In genomic region chr2:79378346-79379086, GRCm38 (mm10) we compare ENCODE assay signal across 13 mouse cellular contexts.
DNase-seq lines count a peak whose midpoint lies in the region; ATAC-seq and TF ChIP-seq lines count a peak whose summit lies in the region.
"Had no signal": no experiment of that assay in that cellular context is flagged by ENCODE, and none has a peak within 500 bp of the region (broad histone marks: within the 10 kb centered on the region; RNA-seq: fewer than 3 reads in every experiment).

No protein-coding gene starts in this region.

- no peaks in the 10 kb centered on the region for H3K9me3 ChIP-seq in hindbrain, embryonic 10.5 days
- H3K9me3 ChIP-seq in hindbrain, embryonic 14.5 days (ENCODE audit: control insufficient read depth, low read length) = no peaks in the 10 kb centered on the region
- no peaks in the 10 kb centered on the region for H3K9me3 ChIP-seq in liver, embryonic 16.5 days (replicated peaks; ENCODE audit: control insufficient read depth, low read length)
- H3K9me3 ChIP-seq in liver, postnatal 0 days (ENCODE audit: low read length) = no peaks in the 10 kb centered on the region
- H3K9me3 ChIP-seq: embryonic facial prominence, embryonic 12.5 days; heart, embryonic 10.5 days; limb, embryonic 12.5 days had no signal

- TF ChIP-seq EP300 in liver, postnatal 0 days (IDR thresholded peaks at IDR 0.05; ENCODE audit: low read depth) = no peak

- no peak overlapping the region for H3K9ac ChIP-seq in hindbrain, embryonic 14.5 days
- no peak overlapping the region for H3K9ac ChIP-seq in liver, embryonic 16.5 days (ENCODE audit: low read depth, low read length)
- no peak overlapping the region for H3K9ac ChIP-seq in liver, postnatal 0 days (replicated peaks)
- H3K9ac ChIP-seq: embryonic facial prominence, embryonic 12.5 days; limb, embryonic 12.5 days had no signal

- no peaks in the 10 kb centered on the region for H3K27me3 ChIP-seq in hindbrain, embryonic 10.5 days (ENCODE audit: insufficient read depth, poor library complexity, severe bottlenecking)
- no peaks in the 10 kb centered on the region for H3K27me3 ChIP-seq in hindbrain, embryonic 14.5 days (ENCODE audit: control insufficient read depth, insufficient read depth, low read length)
- no peaks in the 10 kb centered on the region for H3K27me3 ChIP-seq in liver, embryonic 16.5 days (ENCODE audit: control insufficient read depth, insufficient read depth, low read depth, low read length)
- no peaks in the 10 kb centered on the region for H3K27me3 ChIP-seq in cerebellum, adult 2 months (ENCODE audit: control insufficient read depth, insufficient read depth, low read length)
- H3K27me3 ChIP-seq in liver, postnatal 0 days (ENCODE audit: insufficient read depth, low read length) = no peaks in the 10 kb centered on the region
- H3K27me3 ChIP-seq: embryonic facial prominence, embryonic 12.5 days; limb, embryonic 12.5 days had no signal

- TF ChIP-seq CTCF in cerebellum, adult 2 months (IDR thresholded peaks at IDR 0.05; ENCODE audit: borderline replicate concordance, insufficient read depth, low read depth, low read length) = no peak
- TF ChIP-seq CTCF in liver, postnatal 0 days (IDR thresholded peaks at IDR 0.05; ENCODE audit: low read depth) = no peak

- DNase-seq in hindbrain, embryonic 10.5 days (ENCODE audit: low spot score) = peak; percentile 3
- no peak for DNase-seq in hindbrain, embryonic 14.5 days (ENCODE audit: low spot score)
- DNase-seq in liver = no peak
- DNase-seq in cerebellum, adult 2 months = peak; percentile 66 to 73
- no peak for DNase-seq in liver, postnatal 0 days
- DNase-seq in spleen, adult 18-20 months = no peak

- H3K4me1 ChIP-seq in hindbrain, embryonic 10.5 days (replicated peaks) = peaks cover 23% of the 10 kb centered on the region
- peaks cover 9% of the 10 kb centered on the region for H3K4me1 ChIP-seq in hindbrain, embryonic 14.5 days (replicated peaks; ENCODE audit: control insufficient read depth, insufficient read depth, low read length)
- H3K4me1 ChIP-seq in liver, embryonic 16.5 days (ENCODE audit: control insufficient read depth, low read depth, low read length) = no peaks in the 10 kb centered on the region
- peaks cover 13% of the 10 kb centered on the region; the same call in 1 of the 2 replicates for H3K4me1 ChIP-seq in cerebellum, adult 2 months (ENCODE audit: control insufficient read depth, insufficient read depth, low read length)
- H3K4me1 ChIP-seq in liver, postnatal 0 days (ENCODE audit: insufficient read depth) = peaks cover 3% of the 10 kb centered on the region; the same call in 1 of the 2 replicates
- H3K4me1 ChIP-seq: heart, embryonic 10.5 days; limb, embryonic 12.5 days had no signal

- no peak for TF ChIP-seq POLR2A in cerebellum, adult 2 months (IDR thresholded peaks at IDR 0.05; ENCODE audit: borderline replicate concordance, insufficient read depth, low read length)

- WGBS in hindbrain, embryonic 10.5 days = 64% methylated on average over 8 of the region's 8 CpGs
- 37% methylated on average over 8 of the region's 8 CpGs for WGBS in hindbrain, embryonic 14.5 days
- 58% methylated on average over 8 of the region's 8 CpGs for WGBS in liver, embryonic 16.5 days (ENCODE audit: insufficient replicate concordance)
- WGBS in cerebellum, adult 2 months = 33% methylated on average over 8 of the region's 8 CpGs
- 62% methylated on average over 8 of the region's 8 CpGs for WGBS in liver, postnatal 0 days (ENCODE audit: insufficient replicate concordance)

- H3K36me3 ChIP-seq in hindbrain, embryonic 10.5 days = no peaks in the 10 kb centered on the region
- H3K36me3 ChIP-seq in hindbrain, embryonic 14.5 days (replicated peaks; ENCODE audit: control insufficient read depth, insufficient read depth) = no peaks in the 10 kb centered on the region
- H3K36me3 ChIP-seq in liver, embryonic 16.5 days (ENCODE audit: control insufficient read depth, insufficient read depth) = no peaks in the 10 kb centered on the region
- H3K36me3 ChIP-seq in liver, postnatal 0 days (replicated peaks; ENCODE audit: insufficient read depth, low read length) = no peaks in the 10 kb centered on the region
- H3K36me3 ChIP-seq: embryonic facial prominence, embryonic 12.5 days; heart, embryonic 10.5 days; limb, embryonic 12.5 days had no signal

- no peak overlapping the region for H3K4me3 ChIP-seq in hindbrain, embryonic 10.5 days
- H3K4me3 ChIP-seq in hindbrain, embryonic 14.5 days (replicated peaks; ENCODE audit: low read length) = no peak overlapping the region
- no peak overlapping the region for H3K4me3 ChIP-seq in liver, embryonic 16.5 days (ENCODE audit: low read depth, low read length)
- no peak overlapping the region for H3K4me3 ChIP-seq in cerebellum, adult 2 months (replicated peaks; ENCODE audit: insufficient read depth, low read depth, low read length)
- no peak overlapping the region for H3K4me3 ChIP-seq in liver, postnatal 0 days (ENCODE audit: low read depth, low read length)
- H3K4me3 ChIP-seq: embryonic facial prominence, embryonic 12.5 days; heart, embryonic 10.5 days; limb, embryonic 12.5 days; myocyte had no signal

- ATAC-seq in hindbrain, embryonic 14.5 days (ENCODE audit: low FRiP score) = no peak
- ATAC-seq in liver, embryonic 16.5 days (ENCODE audit: low read depth) = no peak
- peak; percentile 73 for ATAC-seq in liver, postnatal 0 days
- no peak for ATAC-seq in frontal cortex, adult (ENCODE audit: low TSS enrichment)
- ATAC-seq: hindbrain, postnatal 0 days had no signal

- peak overlapping the region; percentile 74 for H3K27ac ChIP-seq in hindbrain, embryonic 10.5 days
- no peak overlapping the region for H3K27ac ChIP-seq in hindbrain, embryonic 14.5 days
- H3K27ac ChIP-seq in liver, embryonic 16.5 days (ENCODE audit: low read length) = peak overlapping the region; percentile 18; the same call in 1 of the 2 replicates
- peak overlapping the region; percentile 90 for H3K27ac ChIP-seq in cerebellum, adult 2 months (ENCODE audit: insufficient read depth, low read length)
- H3K27ac ChIP-seq in liver, postnatal 0 days (ENCODE audit: low read depth) = peak overlapping the region; percentile 69
- H3K27ac ChIP-seq: heart, embryonic 10.5 days; limb, embryonic 12.5 days had no signal

- no peak overlapping the region for H3K4me2 ChIP-seq in hindbrain, embryonic 14.5 days (replicated peaks)
- no peak overlapping the region for H3K4me2 ChIP-seq in liver, embryonic 16.5 days (ENCODE audit: low read depth, low read length)
- H3K4me2 ChIP-seq in liver, postnatal 0 days (ENCODE audit: low read depth, low read length) = peak overlapping the region; percentile 54
- H3K4me2 ChIP-seq: embryonic facial prominence, embryonic 12.5 days; limb, embryonic 12.5 days had no signal

Comparison
In these comparisons a context has a peak if more than half of its experiments do, and no peak if none do; other contexts are left out.
1. DNase-seq: peak in hindbrain, embryonic 10.5 days (single experiment) and cerebellum, adult 2 months (2 of 2); none in hindbrain, embryonic 14.5 days (single experiment), liver (single experiment), liver, postnatal 0 days (single experiment) and spleen, adult 18-20 months (0 of 2).